Comparison of ENCODE assay signal across 8 mouse cellular contexts in the genomic region with DNA sequence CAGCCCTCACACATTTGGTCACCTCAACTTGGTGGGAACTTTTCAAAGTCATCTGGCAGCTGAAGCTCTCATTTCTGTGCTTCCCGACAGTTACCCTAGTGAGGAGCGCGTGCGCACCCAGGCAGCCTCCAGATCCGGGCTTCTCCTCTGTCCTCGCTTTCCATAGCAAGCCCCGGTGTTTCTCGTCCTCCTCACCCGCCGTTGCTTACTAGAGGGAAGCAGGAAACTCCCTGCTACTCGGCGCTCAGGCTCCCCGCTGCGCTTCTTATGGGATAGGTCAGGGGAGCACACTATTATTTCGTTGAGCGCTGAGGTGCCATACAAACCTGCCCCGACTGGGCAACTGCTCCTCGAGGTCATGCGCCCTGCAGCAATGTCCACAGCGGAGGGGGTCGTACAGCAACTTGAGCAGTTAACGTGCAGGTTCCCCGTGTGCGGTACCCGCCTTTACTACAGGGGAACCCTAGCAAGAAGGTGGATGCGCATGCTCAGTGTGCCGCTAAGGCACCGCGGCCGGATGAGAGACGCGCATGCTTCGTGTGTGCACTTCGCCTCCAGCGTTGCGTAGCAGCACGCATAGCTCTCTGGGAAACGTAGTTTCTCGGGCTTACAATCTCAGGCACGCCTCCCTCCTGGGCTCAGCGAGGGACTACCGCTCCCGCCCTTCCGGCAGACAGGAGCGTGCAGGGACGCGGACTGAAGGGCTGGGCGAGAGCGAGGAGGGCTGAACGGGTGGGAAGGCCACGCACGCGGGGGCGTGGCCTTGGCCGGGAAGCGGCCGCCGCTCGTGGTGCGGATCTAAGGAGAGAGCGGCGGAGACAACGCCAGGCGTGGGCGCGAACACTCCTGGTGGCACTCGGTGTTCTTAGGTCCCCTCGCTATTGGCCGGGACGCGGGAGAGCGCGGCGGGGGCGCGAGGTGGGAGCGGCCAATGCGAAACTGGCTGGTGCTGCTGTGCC. TPM values are rescaled to one million over a fixed set of nuclear protein-coding genes. Genes with fewer than 3 reads are reported as not detected.
A peak's percentile ranks its signal among the peaks of the same experiment; 100 is the strongest.
DNase-seq lines count a peak whose midpoint lies in the region; ATAC-seq and TF ChIP-seq lines count a peak whose summit lies in the region.

B3galnt2 (plus strand) TSS at position 596 of the 959 bp plus-strand sequence.

- WGBS in hindbrain, embryonic 10.5 days: under 1% methylated on average over 78 of the region's 78 CpGs
- 2% methylated on average over 77 of the region's 78 CpGs for WGBS in lung, postnatal 0 days

- H3K4me3 ChIP-seq in hindbrain, embryonic 10.5 days: peak within 1 kb of the TSS; percentile 82
- peak within 1 kb of the TSS; percentile 90 for H3K4me3 ChIP-seq in lung, postnatal 0 days (ENCODE audit: low read depth, low read length)

- TF ChIP-seq CTCF in lung, postnatal 0 days (IDR thresholded peaks at IDR 0.05): peak; percentile 14; the same call in 1 of the 2 replicates

- H3K36me3 ChIP-seq in hindbrain, embryonic 10.5 days: peaks cover 14% of the 10 kb centered on the region
- no peaks in the 10 kb centered on the region for H3K36me3 ChIP-seq in lung, postnatal 0 days (ENCODE audit: insufficient read depth, low read length)

- H3K27me3 ChIP-seq in hindbrain, embryonic 10.5 days (ENCODE audit: insufficient read depth, poor library complexity, severe bottlenecking): no peaks in the 10 kb centered on the region
- H3K27me3 ChIP-seq in lung, postnatal 0 days (replicated peaks; ENCODE audit: insufficient read depth, low read length): no peaks in the 10 kb centered on the region

- peak within 1 kb of the TSS; percentile 91 for H3K27ac ChIP-seq in hindbrain, embryonic 10.5 days
- peak within 1 kb of the TSS; percentile 91 for H3K27ac ChIP-seq in lung, postnatal 0 days (ENCODE audit: low read length)

- H3K9me3 ChIP-seq in hindbrain, embryonic 10.5 days: peaks cover 5% of the 10 kb centered on the region; the same call in 1 of the 2 replicates
- H3K9me3 ChIP-seq in lung, postnatal 0 days (ENCODE audit: low read length): no peaks in the 10 kb centered on the region

- ATAC-seq in frontal cortex, adult (ENCODE audit: low TSS enrichment): peak; percentile 98
- peak; percentile 99 for ATAC-seq in lung, postnatal 0 days

- TF ChIP-seq EP300 in lung, postnatal 0 days (IDR thresholded peaks at IDR 0.05): no peak

- peak within 1 kb of the TSS; percentile 58 for H3K9ac ChIP-seq in lung, postnatal 0 days (replicated peaks; ENCODE audit: low read depth)

- peaks cover 15% of the 10 kb centered on the region for H3K4me1 ChIP-seq in hindbrain, embryonic 10.5 days (replicated peaks)
- H3K4me1 ChIP-seq in lung, postnatal 0 days (ENCODE audit: insufficient read depth, low read depth, low read length): peaks cover 11% of the 10 kb centered on the region; the same call in 1 of the 2 replicates

- H3K4me2 ChIP-seq in lung, postnatal 0 days (replicated peaks; ENCODE audit: low read depth, low read length): peak within 1 kb of the TSS; percentile 87

- peak; percentile 99 for DNase-seq in MN1 (ENCODE audit: low spot score)
- DNase-seq in cerebellum, adult 9-10 months: peak; percentile 99
- DNase-seq in hindbrain, embryonic 10.5 days (ENCODE audit: low spot score): peak; percentile 98
- DNase-seq in layer of hippocampus, adult 9-11 months: peak; percentile 99
- DNase-seq in lung, postnatal 0 days (ENCODE audit: low spot score): peak; percentile 100
- DNase-seq in ovary, postnatal 14 days (ENCODE audit: low spot score): peak; percentile 84
- DNase-seq in thymus, postnatal 14 days: peak; percentile 96

RNA-seq across cellular contexts. Expression of gene B3galnt2, which starts in this region (rescaled TPM):
- polyA plus RNA-seq in hindbrain, embryonic 10.5 days (2016; fragmentation: Nextera tagmentation; extraction: Ambion mirVana): 33.3 and 41.7 TPM in 2 replicates
- polyA plus RNA-seq in lung, postnatal 0 days (2015; fragmentation: Nextera tagmentation; extraction: Ambion mirVana): 19.4 and 20.3 TPM in 2 replicates

Comparison
In these comparisons a context has a peak if more than half of its experiments do, and no peak if none do; other contexts are left out.
1. Peak in every context shown above with its lines: DNase-seq, ATAC-seq, H3K4me3 ChIP-seq and H3K27ac ChIP-seq.